Mouse (Mus musculus) myocyte (in vitro differentiated cells): ENCODE results near the gene Dnase1l3.

Experiments
- CEBPB ChIP-seq: IDR thresholded peaks from 2 replicates; pipeline ENCODE4 v1.6.1; 2011; ENCODE audit warnings: mild to moderate bottlenecking, moderate library complexity; ENCODE audit not compliant: poor library complexity, insufficient read depth, severe bottlenecking
- E2F4 ChIP-seq: IDR thresholded peaks from one replicate; pipeline ENCODE4 v1.6.1; 2011; ENCODE audit warnings: mild to moderate bottlenecking, control low read depth, moderate library complexity; ENCODE audit not compliant: insufficient read depth
- MAX ChIP-seq: IDR thresholded peaks from one replicate; pipeline ENCODE4 v1.6.1; 2011; ENCODE audit warnings: low read depth, mild to moderate bottlenecking, control low read depth
- MYOD1 ChIP-seq, 3 experiments: IDR thresholded peaks; one replicate each; pipeline ENCODE4 v1.6.1; 2011; ENCODE audit warnings: control low read depth in 2 of 3, low read depth in 2 of 3, mild to moderate bottlenecking in 2 of 3, moderate library complexity in 1 of 3; ENCODE audit not compliant: insufficient read length in 2 of 3, control insufficient read depth in 1 of 3
- MYOG ChIP-seq, 3 experiments: IDR thresholded peaks; one replicate each; pipeline ENCODE4 v1.6.1; 2011; ENCODE audit warnings: control low read depth in 2 of 3, low read depth in 2 of 3, mild to moderate bottlenecking in 2 of 3; ENCODE audit not compliant: insufficient read length in 2 of 3, control insufficient read depth in 1 of 3, insufficient read depth in 1 of 3
- POLR2A ChIP-seq: IDR thresholded peaks from one replicate; pipeline ENCODE4 v1.6.1; 2011; ENCODE audit warnings: low read depth, mild to moderate bottlenecking, control low read depth, moderate library complexity; ENCODE audit not compliant: insufficient read length
- POLR2AphosphoS2 ChIP-seq: IDR thresholded peaks from one replicate; pipeline ENCODE4 v1.6.1; 2011; ENCODE audit warnings: low read depth, control low read depth; ENCODE audit not compliant: insufficient read length
- REST ChIP-seq: IDR thresholded peaks from one replicate; pipeline ENCODE4 v1.6.1; 2011; ENCODE audit warnings: mild to moderate bottlenecking, control low read depth, moderate library complexity; ENCODE audit not compliant: insufficient read depth, insufficient read length
- SRF ChIP-seq: IDR thresholded peaks from one replicate; pipeline ENCODE4 v1.6.1; 2011; ENCODE audit warnings: low read depth; ENCODE audit not compliant: control insufficient read depth, insufficient read length
- TCF12 ChIP-seq: IDR thresholded peaks from one replicate; pipeline ENCODE4 v1.6.1; 2011; ENCODE audit warnings: mild to moderate bottlenecking, control low read depth; ENCODE audit not compliant: poor library complexity, insufficient read depth, severe bottlenecking
- TCF3 ChIP-seq: IDR thresholded peaks from one replicate; pipeline ENCODE4 v1.6.1; 2011; ENCODE audit warnings: low read depth, control low read depth; ENCODE audit not compliant: insufficient read length
- USF1 ChIP-seq: IDR thresholded peaks from one replicate; pipeline ENCODE4 v1.6.1; 2011; ENCODE audit warnings: low read depth, mild to moderate bottlenecking, control low read depth, moderate library complexity

- TF ChIP-seq TCF12 (no peak), POLR2A (no peak), SRF (no peak), MYOG (IDR thresholded peaks at IDR 0.05; ENCODE audit: control insufficient read depth in 1 of 3, insufficient read depth in 1 of 3, insufficient read length in 2 of 3, low read depth in 2 of 3) (no peak), MAX (no peak), TCF3 (no peak), USF1 (no peak), E2F4 (no peak), POLR2AphosphoS2 (no peak), REST (no peak), MYOD1 (IDR thresholded peaks at IDR 0.05; ENCODE audit: control insufficient read depth in 1 of 3, insufficient read length in 2 of 3, low read depth in 2 of 3) (no peak), CEBPB (no peak)
Observed at GRCm38 (mm10) chr14:7999435-7999834, 5.1 kb upstream of the Dnase1l3 start.
